Mouse (Mus musculus): ENCODE results near the gene Ankrd52. TPM values are rescaled to one million over a fixed set of nuclear protein-coding genes. Genes with fewer than 3 reads are reported as not detected.

Ankrd52 gene
- polyA plus RNA-seq, 1 experiment from 2014 or later, result 8.4 TPM

GRCm38 (mm10) chr10:128389570-128389969 lies 12.7 kb downstream of the Ankrd52 start:
- no peak overlapping the region for H3K9ac ChIP-seq (ENCODE audit: low read length)

GRCm38 (mm10) chr10:128390366-128390765 lies 13.5 kb downstream of the Ankrd52 start:
- H3K27me3 ChIP-seq (ENCODE audit: control insufficient read depth, insufficient read depth, low read depth, low read length), result no peaks in the 10 kb centered on the region
- H3K36me3 ChIP-seq (ENCODE audit: control insufficient read depth, insufficient read depth, low read length), result peaks cover 62% of the 10 kb centered on the region
- H3K9me3 ChIP-seq (ENCODE audit: control insufficient read depth, low read length), result no peaks in the 10 kb centered on the region
- no peak overlapping the region for H3K9ac ChIP-seq (ENCODE audit: low read length)
- H3K4me2 ChIP-seq (ENCODE audit: low read depth, low read length), result no peak overlapping the region
- no peaks in the 10 kb centered on the region for H3K4me1 ChIP-seq (replicated peaks; ENCODE audit: control insufficient read depth, insufficient read depth, low read length)
- ATAC-seq (ENCODE audit: low read depth), result no peak
- WGBS, result 84% methylated on average over 12 of the region's 12 CpGs
- no peak overlapping the region for H3K4me3 ChIP-seq (ENCODE audit: low read length)
- no peak overlapping the region for H3K27ac ChIP-seq (ENCODE audit: low read length)

More at GRCm38 (mm10) chr10:128389570-128389969, 12.7 kb downstream of the Ankrd52 start:
- no peak for ATAC-seq (ENCODE audit: low read depth)
- WGBS, result 76% methylated on average over 6 of the region's 6 CpGs
- H3K4me1 ChIP-seq (replicated peaks; ENCODE audit: control insufficient read depth, insufficient read depth, low read length), result no peaks in the 10 kb centered on the region
- no peaks in the 10 kb centered on the region for H3K27me3 ChIP-seq (ENCODE audit: control insufficient read depth, insufficient read depth, low read depth, low read length)
- no peaks in the 10 kb centered on the region for H3K9me3 ChIP-seq (ENCODE audit: control insufficient read depth, low read length)
- H3K4me3 ChIP-seq (ENCODE audit: low read length), result no peak overlapping the region
- H3K4me2 ChIP-seq (ENCODE audit: low read depth, low read length), result no peak overlapping the region
- no peak overlapping the region for H3K27ac ChIP-seq (ENCODE audit: low read length)
- H3K36me3 ChIP-seq (ENCODE audit: control insufficient read depth, insufficient read depth, low read length), result peaks cover 67% of the 10 kb centered on the region

GRCm38 (mm10) chr10:128391850-128392249 lies 14.9 kb downstream of the Ankrd52 start:
- no peak for ATAC-seq (ENCODE audit: low read depth)
- Histone ChIP-seq H3K4me3 (ENCODE audit: low read length) (no peak overlapping the region), H3K36me3 (ENCODE audit: control insufficient read depth, insufficient read depth, low read length) (peaks cover 51% of the 10 kb centered on the region), H3K9me3 (ENCODE audit: control insufficient read depth, low read length) (no peaks in the 10 kb centered on the region), H3K4me1 (replicated peaks; ENCODE audit: control insufficient read depth, insufficient read depth, low read length) (no peaks in the 10 kb centered on the region), H3K27ac (ENCODE audit: low read length) (no peak overlapping the region), H3K4me2 (ENCODE audit: low read depth, low read length) (no peak overlapping the region), H3K27me3 (ENCODE audit: control insufficient read depth, insufficient read depth, low read depth, low read length) (no peaks in the 10 kb centered on the region), H3K9ac (ENCODE audit: low read length) (no peak overlapping the region)
- WGBS, result 65% methylated on average over 6 of the region's 6 CpGs

GRCm38 (mm10) chr10:128396017-128396673 lies 19.2 kb downstream of the Ankrd52 start:
- Histone ChIP-seq H3K4me1 (replicated peaks; ENCODE audit: control insufficient read depth, insufficient read depth, low read length) (no peaks in the 10 kb centered on the region), H3K36me3 (ENCODE audit: control insufficient read depth, insufficient read depth, low read length) (peaks cover 11% of the 10 kb centered on the region), H3K27ac (ENCODE audit: low read length) (no peak overlapping the region), H3K27me3 (ENCODE audit: control insufficient read depth, insufficient read depth, low read depth, low read length) (no peaks in the 10 kb centered on the region), H3K9ac (ENCODE audit: low read length) (no peak overlapping the region), H3K4me2 (ENCODE audit: low read depth, low read length) (no peak overlapping the region), H3K9me3 (ENCODE audit: control insufficient read depth, low read length) (no peaks in the 10 kb centered on the region), H3K4me3 (ENCODE audit: low read length) (no peak overlapping the region)
- WGBS, result 53% methylated on average over 11 of the region's 11 CpGs
- no peak for ATAC-seq (ENCODE audit: low read depth)

- Histone ChIP-seq H3K9me3 (ENCODE audit: control insufficient read depth, low read length) (no peaks in the 10 kb centered on the region), H3K4me1 (replicated peaks; ENCODE audit: control insufficient read depth, insufficient read depth, low read length) (no peaks in the 10 kb centered on the region), H3K27me3 (ENCODE audit: control insufficient read depth, insufficient read depth, low read depth, low read length) (no peaks in the 10 kb centered on the region), H3K9ac (ENCODE audit: low read length) (no peak overlapping the region), H3K4me2 (ENCODE audit: low read depth, low read length) (no peak overlapping the region), H3K27ac (ENCODE audit: low read length) (no peak overlapping the region), H3K4me3 (ENCODE audit: low read length) (no peak overlapping the region), H3K36me3 (ENCODE audit: control insufficient read depth, insufficient read depth, low read length) (peaks cover 6% of the 10 kb centered on the region; the same call in 1 of the 2 replicates)
- WGBS, result 58% methylated on average over 10 of the region's 10 CpGs
- no peak for ATAC-seq (ENCODE audit: low read depth)
Measured at GRCm38 (mm10) chr10:128396716-128397264, 19.9 kb downstream of the Ankrd52 start.

GRCm38 (mm10) chr10:128397466-128397865 lies 20.6 kb downstream of the Ankrd52 start:
- no peak overlapping the region for H3K9ac ChIP-seq (ENCODE audit: low read length)
- no peak overlapping the region for H3K4me3 ChIP-seq (ENCODE audit: low read length)
- no peaks in the 10 kb centered on the region for H3K27me3 ChIP-seq (ENCODE audit: control insufficient read depth, insufficient read depth, low read depth, low read length)
- no peak overlapping the region for H3K27ac ChIP-seq (ENCODE audit: low read length)
- H3K36me3 ChIP-seq (ENCODE audit: control insufficient read depth, insufficient read depth, low read length), result peaks cover 2% of the 10 kb centered on the region; the same call in 1 of the 2 replicates
- H3K9me3 ChIP-seq (ENCODE audit: control insufficient read depth, low read length), result no peaks in the 10 kb centered on the region
- no peak overlapping the region for H3K4me2 ChIP-seq (ENCODE audit: low read depth, low read length)
- no peak for ATAC-seq (ENCODE audit: low read depth)
- WGBS, result 61% methylated on average over 7 of the region's 7 CpGs
- no peaks in the 10 kb centered on the region for H3K4me1 ChIP-seq (replicated peaks; ENCODE audit: control insufficient read depth, insufficient read depth, low read length)

GRCm38 (mm10) chr10:128400338-128400737 lies 23.4 kb downstream of the Ankrd52 start:
- Histone ChIP-seq H3K4me2 (ENCODE audit: low read depth, low read length) (no peak overlapping the region), H3K36me3 (ENCODE audit: control insufficient read depth, insufficient read depth, low read length) (peaks cover 2% of the 10 kb centered on the region; the same call in 1 of the 2 replicates), H3K4me1 (replicated peaks; ENCODE audit: control insufficient read depth, insufficient read depth, low read length) (no peaks in the 10 kb centered on the region), H3K9me3 (ENCODE audit: control insufficient read depth, low read length) (no peaks in the 10 kb centered on the region), H3K4me3 (ENCODE audit: low read length) (no peak overlapping the region), H3K9ac (ENCODE audit: low read length) (no peak overlapping the region), H3K27me3 (ENCODE audit: control insufficient read depth, insufficient read depth, low read depth, low read length) (no peaks in the 10 kb centered on the region), H3K27ac (ENCODE audit: low read length) (no peak overlapping the region)
- 25% methylated on average over 5 of the region's 5 CpGs for WGBS
- ATAC-seq (ENCODE audit: low read depth), result peak; percentile 22; the same call in 1 of the 2 replicates

GRCm38 (mm10) chr10:128401056-128401455 lies 24.1 kb downstream of the Ankrd52 start, which contains the start of gene Slc39a5:
Gene Slc39a5 (minus strand): TSS chr10:128401229.
- Histone ChIP-seq H3K4me3 (ENCODE audit: low read length) (no peak within 1 kb of the TSS), H3K36me3 (ENCODE audit: control insufficient read depth, insufficient read depth, low read length) (peaks cover under 1% of the 10 kb centered on the region; the same call in 1 of the 2 replicates), H3K9me3 (ENCODE audit: control insufficient read depth, low read length) (no peaks in the 10 kb centered on the region), H3K4me2 (ENCODE audit: low read depth, low read length) (no peak within 1 kb of the TSS), H3K27ac (ENCODE audit: low read length) (no peak within 1 kb of the TSS), H3K9ac (ENCODE audit: low read length) (no peak within 1 kb of the TSS), H3K27me3 (ENCODE audit: control insufficient read depth, insufficient read depth, low read depth, low read length) (no peaks in the 10 kb centered on the region), H3K4me1 (replicated peaks; ENCODE audit: control insufficient read depth, insufficient read depth, low read length) (no peaks in the 10 kb centered on the region)
- ATAC-seq (ENCODE audit: low read depth), result no peak
- WGBS, result 33% methylated on average over 2 of the region's 2 CpGs

- no peaks in the 10 kb centered on the region for H3K9me3 ChIP-seq (ENCODE audit: control insufficient read depth, low read length)
- no peak overlapping the region for H3K27ac ChIP-seq (ENCODE audit: low read length)
- no peaks in the 10 kb centered on the region for H3K27me3 ChIP-seq (ENCODE audit: control insufficient read depth, insufficient read depth, low read depth, low read length)
- no peak overlapping the region for H3K9ac ChIP-seq (ENCODE audit: low read length)
- H3K4me1 ChIP-seq (replicated peaks; ENCODE audit: control insufficient read depth, insufficient read depth, low read length), result no peaks in the 10 kb centered on the region
- no peak for ATAC-seq (ENCODE audit: low read depth)
- no peak overlapping the region for H3K4me3 ChIP-seq (ENCODE audit: low read length)
- H3K4me2 ChIP-seq (ENCODE audit: low read depth, low read length), result no peak overlapping the region
- H3K36me3 ChIP-seq (ENCODE audit: control insufficient read depth, insufficient read depth, low read length), result no peaks in the 10 kb centered on the region
- WGBS, result 73% methylated on average over 9 of the region's 9 CpGs
Measured at GRCm38 (mm10) chr10:128401638-128402037, 24.7 kb downstream of the Ankrd52 start.

Measured in lung, embryonic 16.5 days (tissue).